In the genomic region with DNA sequence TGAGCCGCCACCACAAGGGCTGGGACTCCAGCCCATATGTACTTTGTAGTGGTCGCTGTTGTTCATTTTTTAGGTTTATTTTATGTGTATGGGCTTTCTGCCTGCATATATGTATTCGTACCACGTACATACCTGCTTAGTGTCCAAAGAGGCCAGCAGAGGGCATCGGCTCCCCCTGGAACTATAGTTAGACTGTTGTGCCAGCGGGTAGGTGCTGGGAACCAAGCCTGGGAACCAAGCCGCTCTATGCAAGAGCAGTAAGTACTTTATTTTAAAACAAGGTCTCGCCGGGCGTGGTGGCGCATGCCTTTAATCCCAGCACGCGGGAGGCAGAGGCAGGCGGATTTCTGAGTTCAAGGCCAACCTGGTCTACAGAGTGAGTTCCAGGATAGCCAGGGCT, we compare ENCODE assay signal across 16 mouse cellular contexts. TPM values are rescaled to one million over a fixed set of nuclear protein-coding genes. Genes with fewer than 3 reads are reported as not detected.
DNase-seq lines count a peak whose midpoint lies in the region; ATAC-seq and TF ChIP-seq lines count a peak whose summit lies in the region.
"Had no signal": no experiment of that assay in that cellular context is flagged by ENCODE, and none has a peak within 500 bp of the region (broad histone marks: within the 10 kb centered on the region; RNA-seq: fewer than 3 reads in every experiment).

No protein-coding gene starts in this region.

- no peaks in the 10 kb centered on the region for H3K27me3 ChIP-seq in kidney, postnatal 0 days (ENCODE audit: insufficient read depth, low read length)
- H3K27me3 ChIP-seq in kidney, embryonic 15.5 days = no peaks in the 10 kb centered on the region
- no peaks in the 10 kb centered on the region for H3K27me3 ChIP-seq in CH12.LX (replicated peaks)
- H3K27me3 ChIP-seq in hindbrain, embryonic 11.5 days (ENCODE audit: control insufficient read depth, insufficient read depth, low read length) = no peaks in the 10 kb centered on the region
- H3K27me3 ChIP-seq: limb, embryonic 13.5 days had no signal

- TF ChIP-seq POLR2A in CH12.LX (IDR thresholded peaks at IDR 0.05; ENCODE audit: low read depth, low read length) = no peak
- TF ChIP-seq POLR2A in bone marrow macrophage, adult 2 months (IDR thresholded peaks at IDR 0.05; ENCODE audit: borderline replicate concordance, low read depth, low read length) = no peak

- 0 out of 2 replicates have a peak, but pooled peaks cover 8% of the 10 kb centered on the region for H3K4me1 ChIP-seq in kidney, postnatal 0 days (replicated peaks; ENCODE audit: insufficient read depth, low read length)
- H3K4me1 ChIP-seq in kidney, embryonic 15.5 days = peaks cover 9% of the 10 kb centered on the region; the same call in 1 of the 2 replicates
- H3K4me1 ChIP-seq in CH12.LX (ENCODE audit: control insufficient read depth in 1 of 2, insufficient read depth in 2 of 2) = peaks cover 6 to 12% of the 10 kb centered on the region in 2 experiments
- peaks cover 12% of the 10 kb centered on the region for H3K4me1 ChIP-seq in bone marrow macrophage, adult 2 months (ENCODE audit: control insufficient read depth, insufficient read depth, low read length)
- no peaks in the 10 kb centered on the region for H3K4me1 ChIP-seq in hindbrain, embryonic 11.5 days (replicated peaks; ENCODE audit: control insufficient read depth, insufficient read depth, low read length)
- H3K4me1 ChIP-seq: forebrain, embryonic 10.5 days; limb, embryonic 13.5 days had no signal

- TF ChIP-seq RAD21 in CH12.LX (IDR thresholded peaks at IDR 0.05; ENCODE audit: low read depth, low read length) = no peak; the same call in none of the 2 replicates

- ATAC-seq in kidney, postnatal 0 days (replicated peaks; ENCODE audit: low FRiP score, low read depth) = no peak
- no peak for ATAC-seq in kidney, embryonic 15.5 days (replicated peaks; ENCODE audit: low FRiP score)
- no peak for ATAC-seq in hindbrain, embryonic 11.5 days (ENCODE audit: low FRiP score)

- H3K36me3 ChIP-seq in kidney, postnatal 0 days (ENCODE audit: insufficient read depth, low read length) = no peaks in the 10 kb centered on the region
- H3K36me3 ChIP-seq in kidney, embryonic 15.5 days = peaks cover 7% of the 10 kb centered on the region
- peaks cover 12 to 23% of the 10 kb centered on the region in 2 experiments for H3K36me3 ChIP-seq in CH12.LX (replicated peaks in 1 of 2; ENCODE audit: control insufficient read depth in 1 of 2, insufficient read depth in 1 of 2, low read length in 1 of 2)
- no peaks in the 10 kb centered on the region for H3K36me3 ChIP-seq in hindbrain, embryonic 11.5 days (ENCODE audit: control insufficient read depth, insufficient read depth, low read length)

- H3K9ac ChIP-seq in kidney, postnatal 0 days (ENCODE audit: low read depth, low read length) = no peak overlapping the region
- H3K9ac ChIP-seq in kidney, embryonic 15.5 days = no peak overlapping the region
- no peak overlapping the region for H3K9ac ChIP-seq in CH12.LX (ENCODE audit: insufficient read depth, low read depth)
- H3K9ac ChIP-seq in hindbrain, embryonic 11.5 days (ENCODE audit: low read depth, low read length) = no peak overlapping the region
- H3K9ac ChIP-seq: limb, embryonic 13.5 days had no signal

- no peak overlapping the region for H3K27ac ChIP-seq in kidney, postnatal 0 days
- H3K27ac ChIP-seq in kidney, embryonic 15.5 days = no peak overlapping the region
- no peak overlapping the region for H3K27ac ChIP-seq in CH12.LX (ENCODE audit: insufficient read depth, low read depth)
- H3K27ac ChIP-seq in bone marrow macrophage, adult 2 months (ENCODE audit: insufficient read depth, low read depth, low read length) = no peak overlapping the region
- H3K27ac ChIP-seq in hindbrain, embryonic 11.5 days (ENCODE audit: low read depth, low read length) = no peak overlapping the region
- H3K27ac ChIP-seq: forebrain, embryonic 10.5 days; limb, embryonic 13.5 days had no signal

- in situ Hi-C loops in CH12.LX (cut with MboI; ENCODE audit: low pct_ligation_motif_present, low pct_unique_long_range_greater_than_20kb, low sequenced_read_pairs) = no loop called here

- WGBS in kidney, postnatal 0 days = 96% methylated on average over 14 of the region's 14 CpGs
- 95% methylated on average over 14 of the region's 14 CpGs for WGBS in kidney, embryonic 15.5 days
- WGBS in hindbrain, embryonic 11.5 days = 93% methylated on average over 14 of the region's 14 CpGs

- H3K4me2 ChIP-seq in kidney, postnatal 0 days (ENCODE audit: low read length) = no peak overlapping the region
- no peak overlapping the region for H3K4me2 ChIP-seq in kidney, embryonic 15.5 days
- H3K4me2 ChIP-seq in CH12.LX (ENCODE audit: insufficient read depth, low read depth, poor library complexity, severe bottlenecking) = no peak overlapping the region
- no peak overlapping the region for H3K4me2 ChIP-seq in hindbrain, embryonic 11.5 days (replicated peaks; ENCODE audit: low read depth, low read length)
- H3K4me2 ChIP-seq: limb, embryonic 13.5 days had no signal

- TF ChIP-seq EP300 in CH12.LX (IDR thresholded peaks at IDR 0.05; ENCODE audit: low read length) = no peak

- DNase-seq in kidney, postnatal 0 days (ENCODE audit: low spot score) = no peak
- DNase-seq in A20 (ENCODE audit: low read depth, low spot score) (peak; percentile 26), CH12.LX (ENCODE audit: extremely low read depth) (no peak)
- no peak for DNase-seq in hindbrain, embryonic 11.5 days (ENCODE audit: low spot score)
- no peak for DNase-seq in thymus, postnatal 4 days
- DNase-seq: adrenal gland, postnatal 10 days; cerebellum, adult 11-12 months; cerebellum, postnatal 36 days; heart, adult 18-20 months; heart, postnatal 4 days; lung, adult 2 months; retina, postnatal 1 day had no signal

- no peak overlapping the region for H3K4me3 ChIP-seq in kidney, postnatal 0 days (replicated peaks; ENCODE audit: low read depth, low read length)
- no peak overlapping the region for H3K4me3 ChIP-seq in kidney, embryonic 15.5 days (replicated peaks)
- no peak overlapping the region for H3K4me3 ChIP-seq in CH12.LX (replicated peaks in 1 of 3; ENCODE audit: low read depth in 2 of 3, low read length in 2 of 3, poor library complexity in 1 of 3)
- no peak overlapping the region for H3K4me3 ChIP-seq in bone marrow macrophage, adult 2 months (ENCODE audit: insufficient read depth, low read length)
- no peak overlapping the region for H3K4me3 ChIP-seq in hindbrain, embryonic 11.5 days (ENCODE audit: low read depth, low read length)
- H3K4me3 ChIP-seq: forebrain, embryonic 10.5 days; limb, embryonic 13.5 days had no signal

- dilution Hi-C loops in CH12.LX (cut with MboI; ENCODE audit: extremely low pct_ligation_motif_present, extremely low pct_unique_long_range_greater_than_20kb, low sequenced_read_pairs) = no loop called here

- no peaks in the 10 kb centered on the region for H3K9me3 ChIP-seq in kidney, postnatal 0 days (replicated peaks; ENCODE audit: low read length)
- H3K9me3 ChIP-seq in kidney, embryonic 15.5 days (replicated peaks) = no peaks in the 10 kb centered on the region
- H3K9me3 ChIP-seq in CH12.LX (replicated peaks; ENCODE audit: low read length) = peaks cover 2% of the 10 kb centered on the region
- no peaks in the 10 kb centered on the region for H3K9me3 ChIP-seq in hindbrain, embryonic 11.5 days (ENCODE audit: control insufficient read depth, low read length)

- TF ChIP-seq CTCF in kidney, postnatal 0 days (IDR thresholded peaks at IDR 0.05; ENCODE audit: low read depth) = peak; percentile 25; the same call in 1 of the 2 replicates
- peak in 1 of 2 experiments; percentile 40; a peak in 2 of 4 replicates for TF ChIP-seq CTCF in CH12.LX (conservative IDR thresholded peaks at IDR 0.05 in 1 of 2, IDR thresholded peaks at IDR 0.05 in 1 of 2; ENCODE audit: low read depth in 2 of 2, low read length in 2 of 2)
- TF ChIP-seq CTCF in bone marrow macrophage, adult 2 months (IDR thresholded peaks at IDR 0.05; ENCODE audit: low read depth, low read length) = 0 out of 2 replicates have a peak, but pooled peaks have one; percentile 10

- no peaks in the 10 kb centered on the region for H3K79me2 ChIP-seq in CH12.LX (replicated peaks; ENCODE audit: control insufficient read depth, extremely low read depth, insufficient read depth, poor library complexity, severe bottlenecking)

RNA-seq across cellular contexts. Expression of a gene that starts 7.5 kb away (rescaled TPM):
- polyA plus RNA-seq in kidney, postnatal 0 days (2015; fragmentation: Nextera tagmentation; extraction: Ambion mirVana) = 3.2 and 3.7 TPM in 2 replicates
- polyA plus RNA-seq in kidney, embryonic 15.5 days (2015; fragmentation: Nextera tagmentation; extraction: Ambion mirVana) = 4.2 and 4.7 TPM in 2 replicates
- 2.5 and 2.6 TPM in 2 replicates for total RNA-seq in CH12.LX (2012; rRNA removed)
- total RNA-seq in CH12.LX (2014; rRNA removed) = 0.39 and 1.1 TPM in 2 replicates
- polyA plus RNA-seq in CH12.LX (2012; ENCODE audit: insufficient read length, low read depth) = 3.2 and 3.9 TPM in 2 replicates
- 2.5 and 3.9 TPM in 2 replicates for polyA plus RNA-seq in bone marrow macrophage, adult 2 months (2012; ENCODE audit: insufficient read depth, insufficient read length, missing spikeins)
- 3.3 and 4.2 TPM in 2 replicates for polyA plus RNA-seq in hindbrain, embryonic 11.5 days (2014; fragmentation: Nextera tagmentation; extraction: Ambion mirVana)

RNA-seq across cellular contexts. Expression of a gene that starts 12.0 kb away (rescaled TPM):
- polyA plus RNA-seq in kidney, postnatal 0 days (2015; fragmentation: Nextera tagmentation; extraction: Ambion mirVana) = 1,410 and 1,495 TPM in 2 replicates
- 1,170 and 1,259 TPM in 2 replicates for polyA plus RNA-seq in kidney, embryonic 15.5 days (2015; fragmentation: Nextera tagmentation; extraction: Ambion mirVana)
- total RNA-seq in CH12.LX (2012; rRNA removed) = 555 and 601 TPM in 2 replicates
- 560 and 610 TPM in 2 replicates for total RNA-seq in CH12.LX (2014; rRNA removed)
- polyA plus RNA-seq in CH12.LX (2012; ENCODE audit: insufficient read length, low read depth) = 366 and 413 TPM in 2 replicates
- polyA plus RNA-seq in bone marrow macrophage, adult 2 months (2012; ENCODE audit: insufficient read depth, insufficient read length, missing spikeins) = 1,186 and 1,257 TPM in 2 replicates
- 742 and 751 TPM in 2 replicates for polyA plus RNA-seq in hindbrain, embryonic 11.5 days (2014; fragmentation: Nextera tagmentation; extraction: Ambion mirVana)

RNA-seq across cellular contexts. Expression of a gene that starts 19.7 kb away (rescaled TPM):
- polyA plus RNA-seq in kidney, postnatal 0 days (2015; fragmentation: Nextera tagmentation; extraction: Ambion mirVana) = 15.9 TPM in 2 replicates
- 19.4 and 22.8 TPM in 2 replicates for polyA plus RNA-seq in kidney, embryonic 15.5 days (2015; fragmentation: Nextera tagmentation; extraction: Ambion mirVana)
- total RNA-seq in CH12.LX (2012; rRNA removed) (43.2 and 48.0 TPM in 2 replicates), CH12.LX (2014; rRNA removed) (20.2 and 20.6 TPM in 2 replicates)
- polyA plus RNA-seq in CH12.LX (2012; ENCODE audit: insufficient read length, low read depth) = 33.0 and 38.2 TPM in 2 replicates
- 179 and 197 TPM in 2 replicates for polyA plus RNA-seq in bone marrow macrophage, adult 2 months (2012; ENCODE audit: insufficient read depth, insufficient read length, missing spikeins)
- polyA plus RNA-seq in hindbrain, embryonic 11.5 days (2014; fragmentation: Nextera tagmentation; extraction: Ambion mirVana) = 12.6 and 15.7 TPM in 2 replicates

RNA-seq across cellular contexts. Expression of a gene that starts 41.6 kb away (rescaled TPM):
- polyA plus RNA-seq in kidney, postnatal 0 days (2015; fragmentation: Nextera tagmentation; extraction: Ambion mirVana) = 13.7 and 16.9 TPM in 2 replicates
- 16.2 and 17.7 TPM in 2 replicates for polyA plus RNA-seq in kidney, embryonic 15.5 days (2015; fragmentation: Nextera tagmentation; extraction: Ambion mirVana)
- total RNA-seq in CH12.LX (2012; rRNA removed) = 19.9 and 20.9 TPM in 2 replicates
- 16.2 TPM in 2 replicates for total RNA-seq in CH12.LX (2014; rRNA removed)
- polyA plus RNA-seq in CH12.LX (2012; ENCODE audit: insufficient read length, low read depth) = 14.4 and 14.6 TPM in 2 replicates
- 9.6 and 15.4 TPM in 2 replicates for polyA plus RNA-seq in bone marrow macrophage, adult 2 months (2012; ENCODE audit: insufficient read depth, insufficient read length, missing spikeins)
- polyA plus RNA-seq in hindbrain, embryonic 11.5 days (2014; fragmentation: Nextera tagmentation; extraction: Ambion mirVana) = 14.1 and 15.0 TPM in 2 replicates

RNA-seq across cellular contexts. Expression of a gene that starts 43.1 kb away (rescaled TPM):
- 3,897 and 4,536 TPM in 2 replicates for polyA plus RNA-seq in kidney, postnatal 0 days (2015; fragmentation: Nextera tagmentation; extraction: Ambion mirVana)
- 4,214 and 4,446 TPM in 2 replicates for polyA plus RNA-seq in kidney, embryonic 15.5 days (2015; fragmentation: Nextera tagmentation; extraction: Ambion mirVana)
- total RNA-seq in CH12.LX (2012; rRNA removed) (7,686 and 8,549 TPM in 2 replicates), CH12.LX (2014; rRNA removed) (2,395 and 2,709 TPM in 2 replicates)
- polyA plus RNA-seq in CH12.LX (2012; ENCODE audit: insufficient read length, low read depth) = 6,293 and 8,065 TPM in 2 replicates
- 2,460 and 2,819 TPM in 2 replicates for polyA plus RNA-seq in bone marrow macrophage, adult 2 months (2012; ENCODE audit: insufficient read depth, insufficient read length, missing spikeins)
- 2,785 and 2,836 TPM in 2 replicates for polyA plus RNA-seq in hindbrain, embryonic 11.5 days (2014; fragmentation: Nextera tagmentation; extraction: Ambion mirVana)
